Mouse (Mus musculus) embryonic facial prominence, embryonic 13.5 days (tissue): Measurements from ENCODE around the gene Mrpl24. TPM values are rescaled to one million over a fixed set of nuclear protein-coding genes. Genes with fewer than 3 reads are reported as not detected.

Experiments
- ATAC-seq: fragments of 200-750 bp; cut with Nextera tagmentation; 2 replicates; pipeline ENCODE4 v1.8.0; 2017; ENCODE audit warnings: low read depth; ENCODE audit not compliant: insufficient number of reproducible peaks, insufficient read depth, low FRiP score, low TSS enrichment
- H3K27ac ChIP-seq: fragments of 300-500 bp; sonication (generic); 2 replicates; pipeline ENCODE4 v1.5.1; 2015; ENCODE audit warnings: moderate library complexity, mild to moderate bottlenecking, inconsistent platforms
- H3K27me3 ChIP-seq: fragments of 300-500 bp; sonication (generic); 2 replicates; pipeline ENCODE4 v1.6.1; 2015; ENCODE audit warnings: mild to moderate bottlenecking, inconsistent platforms
- H3K36me3 ChIP-seq: fragments of 300-500 bp; sonication (generic); 2 replicates; pipeline ENCODE4 v1.6.1; 2015; ENCODE audit warnings: mild to moderate bottlenecking, inconsistent platforms
- H3K4me1 ChIP-seq: fragments of 300-500 bp; sonication (generic); 2 replicates; pipeline ENCODE4 v1.6.1; 2015; ENCODE audit warnings: inconsistent platforms
- H3K4me2 ChIP-seq: fragments of 300-500 bp; sonication (generic); 2 replicates; pipeline ENCODE4 v1.6.1; 2015; ENCODE audit warnings: moderate library complexity, mild to moderate bottlenecking, inconsistent platforms
- H3K4me3 ChIP-seq: fragments of 300-500 bp; sonication (generic); 2 replicates; pipeline ENCODE4 v1.5.1; 2015; ENCODE audit warnings: mild to moderate bottlenecking, inconsistent platforms
- H3K9ac ChIP-seq: fragments of 300-500 bp; sonication (generic); 2 replicates; pipeline ENCODE4 v1.6.1; 2015; ENCODE audit warnings: mild to moderate bottlenecking, inconsistent platforms
- H3K9me3 ChIP-seq: fragments of 300-500 bp; sonication (generic); 2 replicates; pipeline ENCODE4 v1.6.1; 2016; ENCODE audit warnings: inconsistent platforms
- WGBS: fragments of 180-500 bp; shearing (Covaris S2); methylation state at CpG from one replicate; pipeline ENCODE4 v1.1.7; 2015; ENCODE audit warnings: mixed read lengths; 5-methylcytosine and 5-hydroxymethylcytosine counted together
- polyA plus RNA-seq: library from polyadenylated mRNA; unstranded; fragments of >200 nt; fragmentation: Nextera tagmentation; extraction: Ambion mirVana; gene quantifications from 2 replicates; pipeline ENCODE4 v1.2.1, GENCODE M21; 2015

Gene Mrpl24
- polyA plus RNA-seq, 1 experiment from 2014 or later: 80.1 TPM

GRCm38 (mm10) chr3:87970184-87970938 is 51.1 kb downstream of the Mrpl24 start:
- H3K27me3 ChIP-seq: peaks cover 36% of the 10 kb centered on the region
- no peaks in the 10 kb centered on the region for H3K36me3 ChIP-seq
- H3K27ac ChIP-seq: no peak overlapping the region; the same call in 1 of the 2 replicates
- no peaks in the 10 kb centered on the region for H3K9me3 ChIP-seq
- peak overlapping the region; percentile 51 for H3K4me3 ChIP-seq
- H3K4me1 ChIP-seq: peaks cover 46% of the 10 kb centered on the region
- under 1% methylated on average over 21 of the region's 21 CpGs for WGBS
- peak overlapping the region; percentile 7; the same call in 1 of the 2 replicates for H3K9ac ChIP-seq
- ATAC-seq: no peak
- peak overlapping the region; percentile 96 for H3K4me2 ChIP-seq

- peak within 1 kb of the TSS; percentile 22; the same call in 1 of the 2 replicates for H3K27ac ChIP-seq
- peak within 1 kb of the TSS; percentile 51 for H3K4me3 ChIP-seq
- H3K9ac ChIP-seq: peak within 1 kb of the TSS; percentile 73
- peaks cover 46% of the 10 kb centered on the region for H3K4me1 ChIP-seq
- peak within 1 kb of the TSS; percentile 96 for H3K4me2 ChIP-seq
- H3K36me3 ChIP-seq: no peaks in the 10 kb centered on the region
- under 1% methylated on average over 44 of the region's 44 CpGs for WGBS
- H3K9me3 ChIP-seq: no peaks in the 10 kb centered on the region
- peak; percentile 30; the same call in 1 of the 2 replicates for ATAC-seq
- peaks cover 36% of the 10 kb centered on the region for H3K27me3 ChIP-seq
Measured at GRCm38 (mm10) chr3:87970939-87971488, 51.7 kb downstream of the Mrpl24 start, which contains the start of gene Nes. Gene Nes, plus strand, starts transcription at chr3:87971078.

DNA sequence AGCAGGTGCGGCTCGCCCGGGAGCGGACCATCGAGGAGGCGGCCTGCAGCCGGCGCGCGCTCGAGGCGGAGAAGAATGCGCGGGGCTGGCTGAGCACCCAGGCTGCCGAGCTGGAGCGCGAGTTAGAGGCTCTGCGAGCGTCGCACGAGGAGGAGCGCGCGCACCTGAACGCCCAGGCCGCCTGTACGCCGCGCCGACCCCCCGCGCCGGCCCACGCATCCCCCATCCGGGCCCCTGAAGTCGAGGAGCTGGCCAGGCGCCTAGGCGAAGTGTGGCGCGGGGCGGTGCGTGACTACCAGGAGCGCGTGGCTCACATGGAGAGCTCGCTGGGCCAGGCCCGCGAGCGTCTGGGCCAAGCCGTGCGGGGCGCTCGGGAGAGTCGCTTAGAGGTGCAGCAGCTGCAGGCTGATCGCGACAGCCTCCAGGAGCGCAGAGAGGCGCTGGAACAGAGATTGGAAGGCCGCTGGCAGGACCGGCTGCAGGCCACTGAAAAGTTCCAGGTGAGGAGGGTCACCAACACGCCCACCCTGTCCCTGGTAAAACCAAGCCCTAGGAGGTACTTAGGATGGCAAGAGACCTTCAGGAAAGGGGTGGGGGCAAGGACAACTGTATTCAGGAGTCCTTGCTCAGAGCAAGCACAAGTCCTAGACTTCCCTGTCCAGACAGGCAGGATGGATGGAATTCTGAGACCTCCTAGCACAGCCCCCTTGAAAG is 52.3 kb downstream of the Mrpl24 start:
- no peaks in the 10 kb centered on the region for H3K36me3 ChIP-seq
- H3K27me3 ChIP-seq: peaks cover 36% of the 10 kb centered on the region
- 0 out of 2 replicates have a peak overlapping the region, but pooled peaks have one; percentile 22 for H3K27ac ChIP-seq
- no peaks in the 10 kb centered on the region for H3K9me3 ChIP-seq
- under 1% methylated on average over 49 of the region's 60 CpGs for WGBS
- ATAC-seq: no peak; the same call in 1 of the 2 replicates
- peak overlapping the region; percentile 51 for H3K4me3 ChIP-seq
- peak overlapping the region; percentile 73 for H3K9ac ChIP-seq
- H3K4me1 ChIP-seq: peaks cover 46% of the 10 kb centered on the region
- peak overlapping the region; percentile 96 for H3K4me2 ChIP-seq

DNA sequence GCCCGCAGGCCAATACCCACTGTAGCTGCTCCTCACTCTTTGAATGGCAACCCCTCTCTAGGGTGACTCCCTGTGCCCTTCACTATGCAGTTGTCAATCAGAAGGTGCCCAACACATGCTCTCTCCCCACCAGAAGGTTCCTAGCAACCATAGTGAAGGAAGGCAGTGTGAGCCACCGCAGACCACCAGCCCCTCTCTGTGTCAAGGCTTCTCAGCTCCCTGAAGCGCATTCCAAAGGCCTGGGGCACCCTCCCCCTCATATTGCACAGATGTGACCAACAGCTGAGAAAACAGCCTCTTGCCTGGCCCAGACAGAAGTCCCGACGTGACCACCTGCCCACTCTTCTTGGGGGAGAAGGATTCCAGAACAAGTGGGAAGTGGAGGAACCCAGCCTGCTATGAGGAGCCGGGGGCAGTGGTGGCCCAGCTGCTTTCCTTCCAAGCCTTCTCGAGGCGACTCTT is 52.9 kb downstream of the Mrpl24 start:
- peaks cover 46% of the 10 kb centered on the region for H3K4me1 ChIP-seq
- no peak for ATAC-seq
- H3K4me3 ChIP-seq: peak overlapping the region; percentile 51
- H3K27ac ChIP-seq: no peak overlapping the region
- H3K9ac ChIP-seq: peak overlapping the region; percentile 73
- 10% methylated on average over 8 of the region's 8 CpGs for WGBS
- H3K9me3 ChIP-seq: no peaks in the 10 kb centered on the region
- peak overlapping the region; percentile 96 for H3K4me2 ChIP-seq
- H3K36me3 ChIP-seq: no peaks in the 10 kb centered on the region
- H3K27me3 ChIP-seq: peaks cover 36% of the 10 kb centered on the region

GRCm38 (mm10) chr3:87972776-87973175 is 53.5 kb downstream of the Mrpl24 start:
- no peaks in the 10 kb centered on the region for H3K9me3 ChIP-seq
- H3K9ac ChIP-seq: peak overlapping the region; percentile 73
- ATAC-seq: no peak
- WGBS: 20% methylated on average over 5 of the region's 5 CpGs
- H3K4me1 ChIP-seq: peaks cover 46% of the 10 kb centered on the region
- H3K36me3 ChIP-seq: no peaks in the 10 kb centered on the region
- peaks cover 36% of the 10 kb centered on the region for H3K27me3 ChIP-seq
- peak overlapping the region; percentile 51 for H3K4me3 ChIP-seq
- no peak overlapping the region for H3K27ac ChIP-seq
- peak overlapping the region; percentile 96 for H3K4me2 ChIP-seq

Other genes starting within 250 kb of the Mrpl24 start
- 0.34 and 0.99 TPM in 2 replicates for gene Lrrc71, start 170.9 kb upstream of the Mrpl24 start, polyA plus RNA-seq
- gene Ntrk1, start 124.3 kb upstream of the Mrpl24 start, polyA plus RNA-seq: 1.8 TPM in 2 replicates
- 0.78 and 0.80 TPM in 2 replicates for gene Insrr, start 122.6 kb upstream of the Mrpl24 start, polyA plus RNA-seq
- 12.5 and 15.6 TPM in 2 replicates for gene Pear1, start 95.2 kb upstream of the Mrpl24 start, polyA plus RNA-seq
- not detected in 2 replicates for gene Sh2d2a, start 72.8 kb upstream of the Mrpl24 start, polyA plus RNA-seq
- 14.4 and 17.7 TPM in 2 replicates for gene Prcc, start 33.9 kb upstream of the Mrpl24 start, polyA plus RNA-seq
- 180 and 260 TPM in 2 replicates for gene Hdgf, start 13.2 kb upstream of the Mrpl24 start, polyA plus RNA-seq
- gene Isg20l2, start 10.8 kb downstream of the Mrpl24 start, polyA plus RNA-seq: 69.0 and 74.3 TPM in 2 replicates
- gene Rrnad1, start 11.2 kb downstream of the Mrpl24 start, polyA plus RNA-seq: 21.1 and 25.2 TPM in 2 replicates
- 345 and 370 TPM in 2 replicates for gene Crabp2, start 29.2 kb downstream of the Mrpl24 start, polyA plus RNA-seq
- gene Nes, start 51.6 kb downstream of the Mrpl24 start, polyA plus RNA-seq: 13.8 and 17.7 TPM in 2 replicates
- gene Bcan, start 80.7 kb downstream of the Mrpl24 start, polyA plus RNA-seq: 0.39 and 0.53 TPM in 2 replicates
- gene Hapln2, start 108.1 kb downstream of the Mrpl24 start, polyA plus RNA-seq: 0.15 TPM in 1 of 2 replicates, not detected in the other
- 34.0 and 38.5 TPM in 2 replicates for gene Gpatch4, start 123.6 kb downstream of the Mrpl24 start, polyA plus RNA-seq
- 208 and 210 TPM in 2 replicates for gene Naxe, start 139.0 kb downstream of the Mrpl24 start, polyA plus RNA-seq
- 0.11 and 0.19 TPM in 2 replicates for gene Ttc24, start 158.8 kb downstream of the Mrpl24 start, polyA plus RNA-seq
- 20.1 and 22.8 TPM in 2 replicates for gene Iqgap3, start 162.5 kb downstream of the Mrpl24 start, polyA plus RNA-seq
- 18.1 and 18.2 TPM in 2 replicates for gene Mef2d, start 222.9 kb downstream of the Mrpl24 start, polyA plus RNA-seq